Mouse (Mus musculus): ENCODE measurements around the gene Serpina1c. TPM values are rescaled to one million over a fixed set of nuclear protein-coding genes. Genes with fewer than 3 reads are reported as not detected.

The Serpina1c gene
- polyA plus RNA-seq, 1 experiment from 2014 or later, result 1.1 TPM

Other genes starting within 250 kb of the Serpina1c start
- gene Serpina6, start 247.7 kb downstream of the Serpina1c start, polyA plus RNA-seq (2015; fragmentation: Nextera tagmentation; extraction: Ambion mirVana), result 0.77 and 4.1 TPM in 2 replicates
- not detected in 2 replicates for gene Serpina16, start 228.7 kb downstream of the Serpina1c start, polyA plus RNA-seq (2015; fragmentation: Nextera tagmentation; extraction: Ambion mirVana)
- not detected in 2 replicates for gene Serpina1f, start 209.4 kb downstream of the Serpina1c start, polyA plus RNA-seq (2015; fragmentation: Nextera tagmentation; extraction: Ambion mirVana)
- gene Serpina1d, start 131.3 kb downstream of the Serpina1c start, polyA plus RNA-seq (2015; fragmentation: Nextera tagmentation; extraction: Ambion mirVana), result 0.55 TPM in 1 of 2 replicates, not detected in the other
- gene Serpina1b, start 74.5 kb downstream of the Serpina1c start, polyA plus RNA-seq (2015; fragmentation: Nextera tagmentation; extraction: Ambion mirVana), result 0.56 and 1.8 TPM in 2 replicates
- 0.31 and 1.9 TPM in 2 replicates for gene Serpina1a, start 41.3 kb downstream of the Serpina1c start, polyA plus RNA-seq (2015; fragmentation: Nextera tagmentation; extraction: Ambion mirVana)
- 0.12 and 0.82 TPM in 2 replicates for gene Serpina1e, start 54.1 kb upstream of the Serpina1c start, polyA plus RNA-seq (2015; fragmentation: Nextera tagmentation; extraction: Ambion mirVana)
- not detected in 2 replicates for gene Serpina11, start 85.1 kb upstream of the Serpina1c start, polyA plus RNA-seq (2015; fragmentation: Nextera tagmentation; extraction: Ambion mirVana)
- gene Serpina9, start 108.9 kb upstream of the Serpina1c start, polyA plus RNA-seq (2015; fragmentation: Nextera tagmentation; extraction: Ambion mirVana), result 0.24 and 0.51 TPM in 2 replicates
- gene Serpina12, start 139.6 kb upstream of the Serpina1c start, polyA plus RNA-seq (2015; fragmentation: Nextera tagmentation; extraction: Ambion mirVana), result 0.31 and 1.4 TPM in 2 replicates
- gene Serpina5, start 196.2 kb upstream of the Serpina1c start, polyA plus RNA-seq (2015; fragmentation: Nextera tagmentation; extraction: Ambion mirVana), result not detected in 2 replicates
- gene Serpina3a, start 207.8 kb upstream of the Serpina1c start, polyA plus RNA-seq (2015; fragmentation: Nextera tagmentation; extraction: Ambion mirVana), result not detected in 2 replicates
- gene Serpina3b, start 223.1 kb upstream of the Serpina1c start, polyA plus RNA-seq (2015; fragmentation: Nextera tagmentation; extraction: Ambion mirVana), result 0.27 and 0.35 TPM in 2 replicates
- 0.09 TPM in 1 of 2 replicates, not detected in the other for gene Serpina3c, start 249.0 kb upstream of the Serpina1c start, polyA plus RNA-seq (2015; fragmentation: Nextera tagmentation; extraction: Ambion mirVana)

Data from limb, embryonic 15.5 days (tissue).